Mouse (Mus musculus) kidney, adult 2 months (tissue): ENCODE data around the gene Dcaf4. TPM values are rescaled to one million over a fixed set of nuclear protein-coding genes. Genes with fewer than 3 reads are reported as not detected.

Experiments used
- DNase-seq: peaks from one replicate; pipeline ENCODE4 v3.0.0; 2021
- H3K27ac ChIP-seq: fragments of 200-500 bp; 2 replicates; pipeline ENCODE4 v1.5.1; 2012; ENCODE audit warnings: low read depth, low read length, control low read depth, inconsistent platforms; ENCODE audit not compliant: insufficient read depth
- H3K27me3 ChIP-seq: fragments of 200-500 bp; replicated peaks from 2 replicates; pipeline ENCODE4 v1.6.1; 2012; ENCODE audit warnings: mild to moderate bottlenecking, moderate library complexity, low read length, inconsistent platforms; ENCODE audit not compliant: control insufficient read depth, insufficient read depth
- H3K36me3 ChIP-seq: fragments of 200-500 bp; 2 replicates; pipeline ENCODE4 v1.6.1; 2012; ENCODE audit warnings: mild to moderate bottlenecking, moderate library complexity, low read length, inconsistent platforms; ENCODE audit not compliant: control insufficient read depth, insufficient read depth
- H3K4me1 ChIP-seq: fragments of 200-500 bp; 2 replicates; pipeline ENCODE4 v1.6.1; 2011; ENCODE audit warnings: low read length; ENCODE audit not compliant: control insufficient read depth, insufficient read depth
- H3K4me3 ChIP-seq: fragments of 200-500 bp; 2 replicates; pipeline ENCODE4 v1.5.1; 2011; ENCODE audit warnings: mild to moderate bottlenecking, low read depth, low read length, control low read depth; ENCODE audit not compliant: insufficient read depth
- CTCF ChIP-seq: fragments of 200-500 bp; conservative IDR thresholded peaks from 2 replicates; pipeline ENCODE4 v1.5.1; 2011; ENCODE audit warnings: low read depth, mild to moderate bottlenecking, control low read depth, low read length, moderate library complexity, mixed read lengths; ENCODE audit not compliant: insufficient read depth, insufficient read length
- POLR2A ChIP-seq: fragments of 200-500 bp; IDR thresholded peaks from one replicate; pipeline ENCODE4 v1.6.1; 2011; ENCODE audit warnings: low read depth, low read length, control low read depth
- WGBS: fragments of 180-500 bp; shearing (Covaris S2); methylation state at CpG from one replicate; pipeline ENCODE4 v1.1.7; 2018; 5-methylcytosine and 5-hydroxymethylcytosine counted together
- polyA plus RNA-seq: library from polyadenylated mRNA; depleted of rRNA; stranded (reverse); fragments of >200 nt; gene quantifications from 2 replicates; pipeline ENCODE4 v1.2.3, GENCODE M21; 2012

The Dcaf4 gene
- polyA plus RNA-seq, 1 experiment = 11.2 TPM

GRCm38 (mm10) chr12:83525822-83526544 is 5.7 kb downstream of the Dcaf4 start:
- Histone ChIP-seq H3K27ac (no peak overlapping the region), H3K4me1 (no peaks in the 10 kb centered on the region), H3K4me3 (no peak overlapping the region), H3K27me3 (no peaks in the 10 kb centered on the region), H3K36me3 (no peaks in the 10 kb centered on the region)
- no peak for TF ChIP-seq POLR2A
- no peak for TF ChIP-seq CTCF
- 79% methylated on average over 18 of the region's 18 CpGs for WGBS
- no peak for DNase-seq

- TF ChIP-seq CTCF = no peak
- no peak for TF ChIP-seq POLR2A
- DNase-seq = no peak
- Histone ChIP-seq H3K27me3 (no peaks in the 10 kb centered on the region), H3K4me1 (no peaks in the 10 kb centered on the region), H3K27ac (no peak overlapping the region), H3K36me3 (no peaks in the 10 kb centered on the region), H3K4me3 (no peak overlapping the region)
- 81% methylated on average over 6 of the region's 6 CpGs for WGBS
These were observed 7.5 kb downstream of the Dcaf4 start for GRCm38 (mm10) chr12:83527816-83528215.

GRCm38 (mm10) chr12:83528665-83529064 is 8.4 kb downstream of the Dcaf4 start:
- 91% methylated on average over 5 of the region's 5 CpGs for WGBS
- H3K36me3 ChIP-seq = no peaks in the 10 kb centered on the region
- DNase-seq = no peak

GRCm38 (mm10) chr12:83531992-83532391 is 11.7 kb downstream of the Dcaf4 start:
- H3K36me3 ChIP-seq = no peaks in the 10 kb centered on the region

More at GRCm38 (mm10) chr12:83528665-83529064, 8.4 kb downstream of the Dcaf4 start:
- TF ChIP-seq CTCF (no peak), POLR2A (no peak)
- H3K27ac ChIP-seq = no peak overlapping the region
- no peaks in the 10 kb centered on the region for H3K27me3 ChIP-seq
- H3K4me1 ChIP-seq = no peaks in the 10 kb centered on the region
- H3K4me3 ChIP-seq = no peak overlapping the region

GRCm38 (mm10) chr12:83532966-83533365 is 12.7 kb downstream of the Dcaf4 start:
- Histone ChIP-seq H3K27me3 (no peaks in the 10 kb centered on the region), H3K36me3 (no peaks in the 10 kb centered on the region), H3K27ac (no peak overlapping the region), H3K4me3 (no peak overlapping the region), H3K4me1 (no peaks in the 10 kb centered on the region)
- TF ChIP-seq POLR2A (no peak), CTCF (no peak)
- DNase-seq = no peak
- 76% methylated on average over 3 of the region's 3 CpGs for WGBS

More at GRCm38 (mm10) chr12:83531992-83532391, 11.7 kb downstream of the Dcaf4 start:
- no peak for DNase-seq
- WGBS = 82% methylated on average over 6 of the region's 6 CpGs
- Histone ChIP-seq H3K27ac (no peak overlapping the region), H3K4me1 (no peaks in the 10 kb centered on the region), H3K4me3 (no peak overlapping the region), H3K27me3 (no peaks in the 10 kb centered on the region)
- TF ChIP-seq POLR2A (no peak), CTCF (no peak)

GRCm38 (mm10) chr12:83534190-83534589 is 13.9 kb downstream of the Dcaf4 start:
- DNase-seq = no peak
- 72% methylated on average over 3 of the region's 3 CpGs for WGBS
- Histone ChIP-seq H3K27ac (no peak overlapping the region), H3K36me3 (no peaks in the 10 kb centered on the region), H3K4me1 (no peaks in the 10 kb centered on the region), H3K27me3 (no peaks in the 10 kb centered on the region), H3K4me3 (no peak overlapping the region)
- no peak for TF ChIP-seq POLR2A
- TF ChIP-seq CTCF = no peak

GRCm38 (mm10) chr12:83535428-83535827 is 15.2 kb downstream of the Dcaf4 start:
- Histone ChIP-seq H3K4me1 (no peaks in the 10 kb centered on the region), H3K36me3 (no peaks in the 10 kb centered on the region), H3K4me3 (no peak overlapping the region), H3K27me3 (no peaks in the 10 kb centered on the region), H3K27ac (no peak overlapping the region)
- no peak for TF ChIP-seq CTCF
- no peak for TF ChIP-seq POLR2A
- DNase-seq = no peak
- WGBS = 91% methylated on average over 11 of the region's 11 CpGs
